Comparison of ENCODE assay signal across 8 mouse cellular contexts in the genomic region with DNA sequence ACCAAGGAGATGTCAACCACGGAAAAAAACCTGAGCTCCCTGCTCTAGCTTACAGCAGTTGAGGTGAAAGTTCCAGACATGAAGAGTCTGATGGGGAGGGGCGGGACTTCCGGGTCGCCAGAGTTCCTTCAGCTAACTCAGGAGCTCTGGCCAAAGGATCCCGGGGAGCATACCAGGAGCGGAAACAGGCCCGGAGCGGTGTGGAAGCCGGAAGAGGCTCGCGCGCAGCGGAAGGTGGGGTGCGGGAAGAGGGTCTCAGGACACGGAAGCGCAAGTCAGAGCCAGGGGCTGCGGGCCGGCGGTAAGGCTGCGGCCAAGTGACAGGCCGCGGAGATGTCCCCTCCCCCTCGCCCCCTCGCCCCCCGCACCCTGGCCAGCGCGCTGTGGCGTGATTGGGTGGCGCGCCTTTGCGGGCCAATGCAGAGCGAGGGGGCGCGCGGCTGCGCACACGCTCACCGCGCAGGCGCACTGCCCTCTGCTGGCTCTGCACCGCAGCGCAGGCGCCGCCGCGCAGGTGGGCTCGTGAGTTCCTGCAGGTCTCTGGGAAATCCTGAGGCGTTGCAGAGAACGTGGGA. TPM values are rescaled to one million over a fixed set of nuclear protein-coding genes. Genes with fewer than 3 reads are reported as not detected.
DNase-seq lines count a peak whose midpoint lies in the region; ATAC-seq and TF ChIP-seq lines count a peak whose summit lies in the region.

A gene (plus strand): TSS at position 103 of the 575 bp plus-strand sequence.

- H3K36me3 ChIP-seq in E14TG2a.4 (ENCODE audit: insufficient read depth, low read length) = no peaks in the 10 kb centered on the region; the same call in 1 of the 2 replicates
- H3K36me3 ChIP-seq in forebrain, embryonic 13.5 days (ENCODE audit: poor library complexity, severe bottlenecking) = no peaks in the 10 kb centered on the region
- no peaks in the 10 kb centered on the region for H3K36me3 ChIP-seq in liver, postnatal 0 days (replicated peaks; ENCODE audit: insufficient read depth, low read length)
- no peaks in the 10 kb centered on the region for H3K36me3 ChIP-seq in neural tube, embryonic 14.5 days (ENCODE audit: control insufficient read depth, insufficient read depth, low read length)

- peak; percentile 99 for ATAC-seq in forebrain, embryonic 13.5 days
- ATAC-seq in liver, postnatal 0 days = peak; percentile 98
- ATAC-seq in neural tube, embryonic 14.5 days (ENCODE audit: low read depth) = peak; percentile 99

- H3K27ac ChIP-seq in forebrain, embryonic 13.5 days = peak within 1 kb of the TSS; percentile 81
- peak within 1 kb of the TSS; percentile 93 for H3K27ac ChIP-seq in liver, postnatal 0 days (ENCODE audit: low read depth)
- peak within 1 kb of the TSS; percentile 88 for H3K27ac ChIP-seq in neural tube, embryonic 14.5 days (ENCODE audit: low read depth, low read length)

- intact Hi-C loops in heart, postnatal 10 days (cut with DNase I) = loop anchor here (5.0 kb wide), 1 partner anchor 206 kb away; no protein-coding TSS in a partner anchor

- under 1% methylated on average over 46 of the region's 49 CpGs for WGBS in forebrain, embryonic 13.5 days
- under 1% methylated on average over 49 of the region's 49 CpGs for WGBS in large intestine, adult 2 months
- WGBS in liver, postnatal 0 days (ENCODE audit: insufficient replicate concordance) = 1% methylated on average over 35 of the region's 49 CpGs
- WGBS in neural tube, embryonic 14.5 days = 0% methylated on average over 41 of the region's 49 CpGs

- H3K4me2 ChIP-seq in forebrain, embryonic 13.5 days = peak within 1 kb of the TSS; percentile 68
- peak within 1 kb of the TSS; percentile 82 for H3K4me2 ChIP-seq in liver, postnatal 0 days (ENCODE audit: low read depth, low read length)
- peak within 1 kb of the TSS; percentile 83 for H3K4me2 ChIP-seq in neural tube, embryonic 14.5 days (ENCODE audit: low read depth, low read length)

- no peaks in the 10 kb centered on the region for H3K27me3 ChIP-seq in E14TG2a.4 (ENCODE audit: insufficient read depth, low read length)
- no peaks in the 10 kb centered on the region for H3K27me3 ChIP-seq in forebrain, embryonic 13.5 days
- H3K27me3 ChIP-seq in liver, postnatal 0 days (ENCODE audit: insufficient read depth, low read length) = no peaks in the 10 kb centered on the region
- no peaks in the 10 kb centered on the region for H3K27me3 ChIP-seq in neural tube, embryonic 14.5 days (ENCODE audit: control insufficient read depth, insufficient read depth, low read length)

- H3K9ac ChIP-seq in forebrain, embryonic 13.5 days = peak within 1 kb of the TSS; percentile 78
- peak within 1 kb of the TSS; percentile 77 for H3K9ac ChIP-seq in liver, postnatal 0 days (replicated peaks)
- H3K9ac ChIP-seq in neural tube, embryonic 14.5 days (replicated peaks; ENCODE audit: low read depth, low read length) = peak within 1 kb of the TSS; percentile 62

- no peaks in the 10 kb centered on the region for H3K9me3 ChIP-seq in E14TG2a.4 (ENCODE audit: low read length)
- H3K9me3 ChIP-seq in forebrain, embryonic 13.5 days (replicated peaks) = no peaks in the 10 kb centered on the region
- H3K9me3 ChIP-seq in liver, postnatal 0 days (ENCODE audit: low read length) = no peaks in the 10 kb centered on the region
- no peaks in the 10 kb centered on the region for H3K9me3 ChIP-seq in neural tube, embryonic 14.5 days (ENCODE audit: control insufficient read depth, low read length)

- H3K4me1 ChIP-seq in E14TG2a.4 (replicated peaks; ENCODE audit: low read depth, low read length) = peaks cover 20% of the 10 kb centered on the region
- peaks cover 14% of the 10 kb centered on the region for H3K4me1 ChIP-seq in forebrain, embryonic 13.5 days
- peaks cover 10% of the 10 kb centered on the region for H3K4me1 ChIP-seq in liver, postnatal 0 days (ENCODE audit: insufficient read depth)
- peaks cover 9% of the 10 kb centered on the region for H3K4me1 ChIP-seq in neural tube, embryonic 14.5 days (ENCODE audit: control insufficient read depth, insufficient read depth, low read length)

- TF ChIP-seq CTCF in E14TG2a.4 (conservative IDR thresholded peaks at IDR 0.05; ENCODE audit: low read length) = 0 out of 2 replicates have a peak, but pooled peaks have one; percentile 15
- TF ChIP-seq CTCF in liver, postnatal 0 days (IDR thresholded peaks at IDR 0.05; ENCODE audit: low read depth) = peak; percentile 93

- peak; percentile 81 for DNase-seq in c-Kit-positive CD71-positive TER-119-positive erythroid progenitor cells, embryonic 14.5 days (ENCODE audit: low spot score)
- DNase-seq in heart, postnatal 10 days = peak; percentile 89
- DNase-seq in large intestine, adult 2 months (ENCODE audit: low read depth, low spot score) = peak; percentile 75
- DNase-seq in liver, postnatal 0 days = peak; percentile 89
- DNase-seq in testis, postnatal 10 days (ENCODE audit: low spot score) = peak; percentile 90

- 0 out of 2 replicates have a peak, but pooled peaks have one; percentile 8 for TF ChIP-seq EP300 in liver, postnatal 0 days (IDR thresholded peaks at IDR 0.05; ENCODE audit: low read depth)

- peak within 1 kb of the TSS; percentile 83 for H3K4me3 ChIP-seq in E14TG2a.4 (replicated peaks; ENCODE audit: low read length)
- peak within 1 kb of the TSS; percentile 71 for H3K4me3 ChIP-seq in forebrain, embryonic 13.5 days
- peak within 1 kb of the TSS; percentile 72 for H3K4me3 ChIP-seq in liver, postnatal 0 days (ENCODE audit: low read depth, low read length)
- H3K4me3 ChIP-seq in neural tube, embryonic 14.5 days (ENCODE audit: low read depth, low read length) = peak within 1 kb of the TSS; percentile 64

RNA-seq across cellular contexts. Expression of the gene that starts here (rescaled TPM):
- 21.2 and 24.3 TPM in 2 replicates for polyA plus RNA-seq in forebrain, embryonic 13.5 days (2015; fragmentation: Nextera tagmentation; extraction: Ambion mirVana)
- 10 to 100 TPM; 27.9 to 32.3 TPM for total RNA-seq in heart, postnatal 10 days (2021)
- 6.9 and 7.4 TPM in 2 replicates for polyA plus RNA-seq in large intestine, adult 2 months (2012; rRNA removed)
- polyA plus RNA-seq in liver, postnatal 0 days (2015; fragmentation: Nextera tagmentation; extraction: Ambion mirVana) = 11.1 and 14.2 TPM in 2 replicates
- 28.7 and 30.4 TPM in 2 replicates for polyA plus RNA-seq in neural tube, embryonic 14.5 days (2014; fragmentation: Nextera tagmentation; extraction: Ambion mirVana)

Comparison
In these comparisons a context has a peak if more than half of its experiments do, and no peak if none do; other contexts are left out.
1. Peak in every context shown above with its lines: DNase-seq, ATAC-seq, H3K4me3 ChIP-seq and H3K27ac ChIP-seq.